Mouse (Mus musculus) testis, adult 2 months (tissue): ENCODE data around the gene Zfp141.
"Not testable (repeated sequence)": the region's sequence is repeated elsewhere in the genome, so short reads cannot be mapped to it uniquely, and the experiment has no call there.

Experiments used
- CTCF ChIP-seq: fragments of 200-500 bp; IDR thresholded peaks from 2 replicates; pipeline ENCODE4 v1.5.1; 2012; ENCODE audit warnings: low read depth, mild to moderate bottlenecking, inconsistent platforms, low read length, moderate library complexity; ENCODE audit not compliant: control insufficient read depth, insufficient read depth, insufficient replicate concordance
- POLR2A ChIP-seq: fragments of 200-500 bp; IDR thresholded peaks from 2 replicates; pipeline ENCODE4 v1.6.1; 2012; ENCODE audit warnings: low read depth, mild to moderate bottlenecking, inconsistent platforms, low read length, moderate library complexity; ENCODE audit not compliant: control insufficient read depth

GRCm38 (mm10) chr7:42505588-42505987, at the start of gene Zfp141:
- not testable (repeated sequence) for TF ChIP-seq CTCF
- 0 out of 2 replicates have a peak, but pooled peaks have one; percentile 54 for TF ChIP-seq POLR2A
